In the genomic region with DNA sequence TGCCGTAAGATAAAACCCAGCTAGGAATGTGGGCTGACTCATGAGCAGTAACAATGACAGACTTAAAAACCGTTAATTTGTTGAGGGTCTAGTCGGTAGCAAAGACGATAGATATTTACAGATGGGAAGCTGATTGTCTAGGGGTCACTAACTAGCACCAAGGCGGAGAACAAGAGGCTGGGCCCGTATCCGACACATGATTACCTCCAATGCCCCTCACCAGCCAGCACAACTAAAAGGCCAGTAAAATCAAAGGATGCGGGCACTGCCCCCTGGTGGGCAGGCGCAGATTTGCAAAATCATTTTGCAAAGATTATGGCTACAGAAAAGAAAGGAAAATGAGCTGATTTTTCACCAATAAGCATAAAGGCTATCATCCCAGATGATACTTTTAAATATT, we compare ENCODE assay signal across 9 mouse cellular contexts.
DNase-seq lines count a peak whose midpoint lies in the region; ATAC-seq and TF ChIP-seq lines count a peak whose summit lies in the region.
"Had no signal": no experiment of that assay in that cellular context is flagged by ENCODE, and none has a peak within 500 bp of the region (broad histone marks: within the 10 kb centered on the region; RNA-seq: fewer than 3 reads in every experiment).

No protein-coding gene starts in this region.

- H3K9me3 ChIP-seq in hindbrain, postnatal 0 days (ENCODE audit: low read length), result no peaks in the 10 kb centered on the region
- H3K9me3 ChIP-seq: megakaryocyte, embryonic 14.5 days had no signal

- no peak for TF ChIP-seq POLR2A in cortical plate, adult 2 months (IDR thresholded peaks at IDR 0.05; ENCODE audit: extremely low read depth, insufficient read depth, low read length)

- no peak overlapping the region for H3K4me2 ChIP-seq in hindbrain, postnatal 0 days (ENCODE audit: low read depth, low read length)

- 41% methylated on average over 9 of the region's 9 CpGs for WGBS in hindbrain, postnatal 0 days

- H3K36me3 ChIP-seq in hindbrain, postnatal 0 days (ENCODE audit: insufficient read depth, low read length), result no peaks in the 10 kb centered on the region

- 0 out of 2 replicates have a peak, but pooled peaks have one; percentile 10 for ATAC-seq in hindbrain, postnatal 0 days

- no peak overlapping the region for H3K4me3 ChIP-seq in cortical plate, adult 2 months (ENCODE audit: insufficient read depth, low read length)
- no peak overlapping the region for H3K4me3 ChIP-seq in hindbrain, postnatal 0 days (ENCODE audit: low read length)
- H3K4me3 ChIP-seq: megakaryocyte, embryonic 14.5 days had no signal

- H3K4me1 ChIP-seq in cortical plate, adult 2 months (ENCODE audit: control insufficient read depth, insufficient read depth, low read length), result no peaks in the 10 kb centered on the region
- H3K4me1 ChIP-seq in hindbrain, postnatal 0 days (ENCODE audit: insufficient read depth, low read length), result no peaks in the 10 kb centered on the region

- H3K27ac ChIP-seq in cortical plate, adult 2 months (ENCODE audit: insufficient read depth, low read length), result no peak overlapping the region
- no peak overlapping the region for H3K27ac ChIP-seq in hindbrain, postnatal 0 days

- H3K27me3 ChIP-seq in hindbrain, postnatal 0 days (ENCODE audit: insufficient read depth, low read length), result no peaks in the 10 kb centered on the region

- DNase-seq in cerebellum, postnatal 14 days, result peak; percentile 50 to 70
- DNase-seq in cerebellum, adult 8-10 months, result no peak
- peak; percentile 33 for DNase-seq in ovary, postnatal 14 days (ENCODE audit: low spot score)
- DNase-seq in ovary, postnatal 10 days (ENCODE audit: low spot score), result no peak
- peak; percentile 51 for DNase-seq in hindbrain, postnatal 0 days (ENCODE audit: low spot score)
- peak; percentile 51 for DNase-seq in lung, postnatal 36 days
- no peak for DNase-seq in urinary bladder, postnatal 10 days (ENCODE audit: low spot score)

- TF ChIP-seq CTCF in cortical plate, adult 2 months (IDR thresholded peaks at IDR 0.05; ENCODE audit: extremely low read depth, insufficient read depth, low read length), result peak; percentile 63
- peak; percentile 71 for TF ChIP-seq CTCF in hindbrain, postnatal 0 days (IDR thresholded peaks at IDR 0.05; ENCODE audit: low read depth)

- no peak overlapping the region for H3K9ac ChIP-seq in hindbrain, postnatal 0 days (replicated peaks; ENCODE audit: low read length)

Comparison
In these comparisons a context has a peak if more than half of its experiments do, and no peak if none do; other contexts are left out.
1. DNase-seq: peak in cerebellum, postnatal 14 days (2 of 2), ovary, postnatal 14 days (single experiment), hindbrain, postnatal 0 days (single experiment) and lung, postnatal 36 days (single experiment); none in cerebellum, adult 8-10 months (single experiment), ovary, postnatal 10 days (single experiment) and urinary bladder, postnatal 10 days (single experiment).